Mouse (Mus musculus): ENCODE data around the gene Lysmd1. TPM values are rescaled to one million over a fixed set of nuclear protein-coding genes. Genes with fewer than 3 reads are reported as not detected.

Gene Lysmd1
- polyA plus RNA-seq, 1 experiment from 2014 or later: 10.1 TPM

- H3K9me3 ChIP-seq (ENCODE audit: control insufficient read depth, low read length): no peaks in the 10 kb centered on the region
- H3K36me3 ChIP-seq (ENCODE audit: control insufficient read depth, insufficient read depth, low read length): peaks cover 9% of the 10 kb centered on the region; the same call in 1 of the 2 replicates
- H3K27ac ChIP-seq (replicated peaks): no peak overlapping the region
- H3K4me2 ChIP-seq (replicated peaks; ENCODE audit: low read depth): no peak overlapping the region
- ATAC-seq (ENCODE audit: low FRiP score, low TSS enrichment): no peak
- no peaks in the 10 kb centered on the region; the same call in 1 of the 2 replicates for H3K27me3 ChIP-seq (ENCODE audit: control insufficient read depth, insufficient read depth, low read length)
- no peak for TF ChIP-seq EP300 (optimal IDR thresholded peaks at IDR 0.05)
- TF ChIP-seq CTCF (IDR thresholded peaks at IDR 0.05; ENCODE audit: low read depth): no peak
- H3K4me3 ChIP-seq (ENCODE audit: low read depth, low read length): no peak overlapping the region
- no peak for DNase-seq (ENCODE audit: low spot score)
- WGBS: 53% methylated on average over 6 of the region's 6 CpGs
- H3K9ac ChIP-seq (ENCODE audit: low read length): no peak overlapping the region
- H3K4me1 ChIP-seq (replicated peaks; ENCODE audit: control insufficient read depth, insufficient read depth): no peaks in the 10 kb centered on the region
These were observed 37.2 kb downstream of the Lysmd1 start for GRCm38 (mm10) chr3:95171105-95171504.

- Histone ChIP-seq H3K4me2 (replicated peaks; ENCODE audit: low read depth) (peak overlapping the region; percentile 42; the same call in 1 of the 2 replicates), H3K9ac (ENCODE audit: low read length) (0 out of 2 replicates have a peak overlapping the region, but pooled peaks have one; percentile 8), H3K27ac (replicated peaks) (no peak overlapping the region), H3K4me3 (ENCODE audit: low read depth, low read length) (peak overlapping the region; percentile 15; the same call in 1 of the 2 replicates), H3K36me3 (ENCODE audit: control insufficient read depth, insufficient read depth, low read length) (peaks cover 6% of the 10 kb centered on the region; the same call in 1 of the 2 replicates), H3K9me3 (ENCODE audit: control insufficient read depth, low read length) (no peaks in the 10 kb centered on the region), H3K4me1 (replicated peaks; ENCODE audit: control insufficient read depth, insufficient read depth) (no peaks in the 10 kb centered on the region), H3K27me3 (ENCODE audit: control insufficient read depth, insufficient read depth, low read length) (no peaks in the 10 kb centered on the region; the same call in 1 of the 2 replicates)
- 45% methylated on average over 66 of the region's 84 CpGs for WGBS
- ATAC-seq (ENCODE audit: low FRiP score, low TSS enrichment) (0 out of 2 replicates have a peak, but pooled peaks have one; percentile 11), DNase-seq (ENCODE audit: low spot score) (peak; percentile 31)
- TF ChIP-seq CTCF (IDR thresholded peaks at IDR 0.05; ENCODE audit: low read depth) (peak; percentile 2; the same call in 1 of the 2 replicates), EP300 (optimal IDR thresholded peaks at IDR 0.05) (no peak)
These were observed 38.8 kb downstream of the Lysmd1 start for GRCm38 (mm10) chr3:95172526-95173255.

GRCm38 (mm10) chr3:95173256-95173949 is 39.5 kb downstream of the Lysmd1 start:
- Histone ChIP-seq H3K27ac (replicated peaks) (no peak overlapping the region), H3K36me3 (ENCODE audit: control insufficient read depth, insufficient read depth, low read length) (peaks cover 6% of the 10 kb centered on the region; the same call in 1 of the 2 replicates), H3K27me3 (ENCODE audit: control insufficient read depth, insufficient read depth, low read length) (no peaks in the 10 kb centered on the region; the same call in 1 of the 2 replicates), H3K4me2 (replicated peaks; ENCODE audit: low read depth) (peak overlapping the region; percentile 42), H3K9me3 (ENCODE audit: control insufficient read depth, low read length) (no peaks in the 10 kb centered on the region), H3K4me3 (ENCODE audit: low read depth, low read length) (peak overlapping the region; percentile 15), H3K9ac (ENCODE audit: low read length) (peak overlapping the region; percentile 8; the same call in 1 of the 2 replicates), H3K4me1 (replicated peaks; ENCODE audit: control insufficient read depth, insufficient read depth) (no peaks in the 10 kb centered on the region)
- TF ChIP-seq CTCF (IDR thresholded peaks at IDR 0.05; ENCODE audit: low read depth) (no peak), EP300 (optimal IDR thresholded peaks at IDR 0.05) (no peak)
- DNase-seq (ENCODE audit: low spot score) (peak; percentile 38), ATAC-seq (ENCODE audit: low FRiP score, low TSS enrichment) (no peak)
- 24% methylated on average over 56 of the region's 58 CpGs for WGBS

DNA sequence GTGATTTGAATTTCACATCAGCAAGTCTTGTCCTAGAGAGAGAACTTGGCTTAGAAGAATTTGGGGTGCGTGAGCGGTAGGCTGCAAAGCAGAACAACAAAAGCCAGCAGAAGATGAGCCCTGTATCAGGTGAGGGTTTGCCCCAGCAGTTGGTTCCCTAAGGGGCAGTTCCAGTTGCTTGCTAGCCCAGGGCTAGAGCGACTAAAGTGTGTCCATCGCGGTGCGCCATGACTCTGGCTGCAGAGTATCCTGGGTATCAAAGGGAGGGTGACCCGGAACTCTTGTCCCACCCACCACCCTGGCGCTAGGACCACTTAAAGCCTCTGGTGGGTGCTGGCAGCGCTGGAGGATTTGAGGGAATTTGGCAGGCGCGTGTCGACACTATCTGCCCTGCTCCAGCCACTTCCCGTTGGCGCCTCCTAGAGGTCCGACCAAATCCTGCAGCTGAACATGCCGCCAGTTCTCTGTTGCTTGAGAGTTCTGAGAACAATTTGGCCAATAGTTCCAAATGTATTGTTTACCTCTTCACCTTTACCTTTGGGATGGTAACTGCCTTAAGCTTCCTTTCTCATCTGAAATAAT is 40.2 kb downstream of the Lysmd1 start:
- 19% methylated on average over 16 of the region's 16 CpGs for WGBS
- Histone ChIP-seq H3K4me2 (replicated peaks; ENCODE audit: low read depth) (peak overlapping the region; percentile 42), H3K4me1 (replicated peaks; ENCODE audit: control insufficient read depth, insufficient read depth) (no peaks in the 10 kb centered on the region), H3K27me3 (ENCODE audit: control insufficient read depth, insufficient read depth, low read length) (no peaks in the 10 kb centered on the region; the same call in 1 of the 2 replicates), H3K4me3 (ENCODE audit: low read depth, low read length) (no peak overlapping the region), H3K36me3 (ENCODE audit: control insufficient read depth, insufficient read depth, low read length) (peaks cover 3% of the 10 kb centered on the region; the same call in 1 of the 2 replicates), H3K9me3 (ENCODE audit: control insufficient read depth, low read length) (no peaks in the 10 kb centered on the region), H3K9ac (ENCODE audit: low read length) (no peak overlapping the region), H3K27ac (replicated peaks) (no peak overlapping the region)
- DNase-seq (ENCODE audit: low spot score): peak; percentile 88
- TF ChIP-seq CTCF (IDR thresholded peaks at IDR 0.05; ENCODE audit: low read depth) (peak; percentile 94), EP300 (optimal IDR thresholded peaks at IDR 0.05) (no peak)
- ATAC-seq (ENCODE audit: low FRiP score, low TSS enrichment): peak; percentile 37

GRCm38 (mm10) chr3:95176500-95176899 is 42.6 kb downstream of the Lysmd1 start:
- no peak for DNase-seq (ENCODE audit: low spot score)
- H3K27ac ChIP-seq (replicated peaks): peak overlapping the region; percentile 63; the same call in 1 of the 2 replicates
- H3K4me3 ChIP-seq (ENCODE audit: low read depth, low read length): no peak overlapping the region
- no peak overlapping the region for H3K9ac ChIP-seq (ENCODE audit: low read length)
- H3K36me3 ChIP-seq (ENCODE audit: control insufficient read depth, insufficient read depth, low read length): no peaks in the 10 kb centered on the region; the same call in 1 of the 2 replicates
- H3K4me1 ChIP-seq (replicated peaks; ENCODE audit: control insufficient read depth, insufficient read depth): no peaks in the 10 kb centered on the region
- ATAC-seq (ENCODE audit: low FRiP score, low TSS enrichment): no peak
- H3K4me2 ChIP-seq (replicated peaks; ENCODE audit: low read depth): no peak overlapping the region
- no peaks in the 10 kb centered on the region for H3K9me3 ChIP-seq (ENCODE audit: control insufficient read depth, low read length)
- TF ChIP-seq CTCF (IDR thresholded peaks at IDR 0.05; ENCODE audit: low read depth) (no peak), EP300 (optimal IDR thresholded peaks at IDR 0.05) (no peak)
- no peaks in the 10 kb centered on the region; the same call in 1 of the 2 replicates for H3K27me3 ChIP-seq (ENCODE audit: control insufficient read depth, insufficient read depth, low read length)
- WGBS: 59% methylated on average over 3 of the region's 3 CpGs
